Mouse (Mus musculus) right cerebral cortex, postnatal 14 days (tissue): ENCODE results near the gene Xntrpc.
"Not testable (repeated sequence)": the region's sequence is repeated elsewhere in the genome, so short reads cannot be mapped to it uniquely, and the experiment has no call there.

Experiments used
- DNase-seq: peaks from one replicate; pipeline ENCODE4 v3.0.0; 2022

Xntrpc gene

DNA sequence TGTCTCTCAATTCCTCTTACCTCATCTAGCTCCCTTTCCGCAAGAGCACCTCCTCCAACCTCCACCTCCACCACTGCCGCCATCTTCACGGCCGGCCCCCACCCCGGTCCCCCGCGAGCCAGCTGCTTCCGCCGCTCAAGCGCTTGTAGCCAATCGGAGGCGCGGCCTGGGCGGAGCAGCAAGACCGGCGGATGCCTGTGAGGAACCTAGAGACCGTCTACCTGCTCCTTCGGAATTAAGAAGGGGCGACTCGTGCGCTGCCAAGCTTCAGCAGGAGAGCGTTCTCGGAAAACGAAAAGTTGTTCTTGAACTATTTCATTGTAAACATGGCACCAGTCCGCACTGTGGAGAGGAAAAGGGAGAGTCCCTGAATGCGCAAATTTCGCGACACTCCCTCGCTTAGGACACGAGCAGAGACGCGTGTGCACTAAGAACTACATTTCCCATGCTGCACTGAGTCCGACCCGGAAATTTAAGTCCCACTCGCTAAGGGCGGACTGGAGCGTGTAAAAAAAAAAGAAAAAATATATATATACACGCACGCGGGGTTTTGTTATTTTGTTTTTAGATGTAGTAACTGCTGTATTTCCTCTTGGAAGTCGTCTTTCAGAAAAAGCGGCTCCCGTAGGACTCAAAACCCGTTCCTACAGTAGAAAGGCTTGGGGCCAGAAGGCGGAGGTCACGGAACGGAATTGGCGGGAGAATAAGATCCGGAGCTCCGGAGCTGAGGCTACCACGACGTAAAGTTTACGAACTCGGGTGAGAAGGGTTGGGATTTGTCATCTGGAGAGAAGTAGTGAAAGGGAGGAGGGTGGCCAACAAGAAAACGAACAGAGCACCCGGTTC lies at the start of gene Xntrpc, which contains the start of the genes Rnf121 and Xndc1:
TSS of gene Xntrpc (plus strand) at position 668 of the 846 bp plus-strand sequence.
TSS of gene Rnf121 (minus strand) at position 424 of the 846 bp plus-strand sequence.
TSS of gene Xndc1 (plus strand) at position 466 of the 846 bp plus-strand sequence.
- DNase-seq = peak; percentile 92

DNA sequence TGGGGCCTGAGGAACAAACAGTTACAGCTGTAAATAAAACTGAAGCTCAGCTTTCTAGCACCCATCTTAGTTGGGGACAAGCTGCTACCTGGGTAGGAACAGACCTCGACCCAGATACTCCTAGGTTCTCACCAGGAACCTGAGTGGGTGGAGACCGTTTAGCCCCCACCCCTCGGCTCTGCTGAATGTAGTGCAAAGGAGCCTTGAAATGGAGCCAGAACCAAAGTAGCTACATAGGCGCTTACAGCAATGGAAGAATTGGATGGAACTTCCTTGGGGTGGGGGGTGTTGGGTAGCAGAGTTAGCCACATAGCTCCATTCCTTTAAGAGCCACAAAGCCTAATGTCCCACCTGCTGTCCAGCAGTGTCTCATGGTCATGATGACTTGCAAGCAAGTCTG lies 48.6 kb upstream of the Xntrpc start:
- no peak for DNase-seq

DNA sequence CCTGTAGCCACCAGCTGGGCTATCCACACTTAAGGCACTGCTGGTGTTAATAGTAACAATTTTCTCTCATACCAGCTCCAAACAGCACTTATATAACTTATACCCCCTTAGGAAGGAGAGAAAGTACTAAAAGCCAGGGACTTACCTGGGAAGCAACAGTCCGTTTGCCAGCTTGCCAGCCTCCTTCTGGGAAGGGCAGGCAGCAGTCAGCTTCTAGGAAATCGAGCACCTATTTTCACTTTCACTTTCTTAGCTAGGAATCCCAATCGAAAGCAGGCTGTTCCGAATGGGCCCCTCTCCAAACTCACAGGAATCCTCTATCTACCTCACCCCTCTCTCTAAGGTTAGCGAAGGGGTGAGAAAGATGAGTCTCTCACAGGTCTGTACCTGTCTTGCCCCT lies 48.1 kb upstream of the Xntrpc start:
- no peak for DNase-seq

DNA sequence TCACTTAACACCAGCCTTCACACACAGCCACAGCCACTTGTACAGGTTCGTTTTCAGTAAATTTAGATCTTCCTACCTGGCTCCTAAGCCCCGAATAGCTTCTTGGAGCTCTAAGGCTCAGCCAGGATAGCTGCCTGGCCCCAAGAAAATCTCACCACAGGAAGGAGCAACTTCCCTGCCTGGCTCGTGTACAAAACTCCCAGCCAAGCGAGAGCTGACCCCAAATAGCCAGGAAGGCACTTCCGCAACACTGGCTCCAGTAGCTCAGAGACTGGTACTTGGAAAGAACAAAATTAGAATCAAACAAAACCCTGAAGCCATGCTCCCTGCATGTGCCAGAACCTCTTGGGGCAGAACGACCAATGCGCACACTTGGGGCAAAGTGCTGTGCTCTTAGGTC lies 47.5 kb upstream of the Xntrpc start:
- DNase-seq = no peak

DNA sequence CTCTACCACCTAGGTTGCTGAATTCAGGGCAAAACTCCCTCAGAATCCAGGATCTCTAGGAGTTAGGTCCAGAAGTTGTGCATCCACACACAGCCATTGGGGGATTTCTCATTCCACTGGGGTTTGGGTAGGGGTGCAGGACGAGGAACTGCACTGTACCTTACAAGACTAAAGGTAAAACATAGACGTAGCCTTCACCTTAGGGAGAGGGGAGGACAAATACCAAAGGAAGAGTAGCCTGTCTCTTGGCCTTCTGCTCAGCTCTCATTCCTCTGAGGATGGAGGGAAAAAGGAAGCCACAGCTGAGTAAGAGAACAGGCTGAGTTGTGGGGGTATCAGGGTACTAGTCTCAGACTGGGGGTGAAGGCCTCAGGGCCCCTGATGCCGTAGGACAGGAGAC lies 46.9 kb upstream of the Xntrpc start, which contains the start of gene Il18bp:
TSS of gene Il18bp (minus strand) at position 101 of the 400 bp plus-strand sequence.
- DNase-seq = no peak

DNA sequence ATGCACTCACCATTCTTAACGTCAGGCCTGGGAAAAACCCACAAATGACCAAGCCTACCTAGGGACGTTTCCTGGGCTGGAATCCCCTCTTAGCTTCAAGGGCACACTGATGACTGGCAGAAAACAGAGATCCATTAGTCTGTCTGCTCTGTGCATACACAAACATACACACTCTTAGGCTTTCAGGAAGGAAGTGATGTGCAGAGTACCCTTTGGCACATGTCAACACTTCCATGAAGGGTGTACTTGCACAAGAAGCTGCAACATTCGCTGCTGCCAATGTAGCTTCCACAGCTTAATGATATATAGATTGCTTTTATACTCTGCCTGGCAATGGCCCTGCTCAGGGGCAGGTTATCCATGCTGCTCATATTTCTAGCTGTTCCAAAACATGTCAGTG lies 46.2 kb upstream of the Xntrpc start:
- no peak for DNase-seq

DNA sequence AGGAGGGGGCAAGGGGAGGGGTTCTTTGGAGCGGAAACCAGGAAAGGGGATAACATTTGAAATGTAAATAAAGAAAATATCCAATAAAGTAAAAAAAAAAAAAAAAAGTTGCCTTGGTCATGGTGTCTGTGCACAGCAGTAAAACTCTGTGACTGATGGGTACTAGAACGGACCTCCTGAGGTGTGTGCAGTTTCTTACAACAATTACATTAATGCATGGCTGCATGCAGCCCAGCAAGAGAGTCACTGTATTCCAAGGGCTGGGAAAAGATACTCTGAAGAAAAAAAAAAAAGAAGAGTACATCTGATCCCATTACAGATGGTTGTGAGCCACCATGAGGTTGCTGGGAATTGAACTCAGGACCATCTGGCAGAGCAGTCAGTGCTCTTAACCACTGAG lies 44.6 kb upstream of the Xntrpc start:
- not testable (repeated sequence) for DNase-seq

DNA sequence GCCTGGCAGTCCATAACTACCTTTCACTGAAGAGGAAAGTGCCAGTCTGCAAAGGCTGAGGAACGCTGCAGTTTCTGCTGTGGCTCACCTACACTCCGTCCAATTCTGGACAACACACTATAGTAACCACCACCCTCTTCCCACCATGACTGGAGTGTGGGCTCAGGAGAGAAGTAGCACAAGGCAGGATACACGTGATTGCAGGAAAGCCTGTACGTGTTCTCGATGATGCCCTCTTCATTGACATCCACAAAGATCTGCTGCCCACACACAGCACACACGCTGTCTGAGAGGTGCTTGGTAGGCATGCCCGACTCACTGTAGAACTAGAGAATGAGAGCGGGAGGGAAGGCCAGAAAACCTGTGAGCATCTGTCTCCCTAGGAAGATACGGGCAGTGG lies 41.7 kb upstream of the Xntrpc start:
- no peak for DNase-seq

DNA sequence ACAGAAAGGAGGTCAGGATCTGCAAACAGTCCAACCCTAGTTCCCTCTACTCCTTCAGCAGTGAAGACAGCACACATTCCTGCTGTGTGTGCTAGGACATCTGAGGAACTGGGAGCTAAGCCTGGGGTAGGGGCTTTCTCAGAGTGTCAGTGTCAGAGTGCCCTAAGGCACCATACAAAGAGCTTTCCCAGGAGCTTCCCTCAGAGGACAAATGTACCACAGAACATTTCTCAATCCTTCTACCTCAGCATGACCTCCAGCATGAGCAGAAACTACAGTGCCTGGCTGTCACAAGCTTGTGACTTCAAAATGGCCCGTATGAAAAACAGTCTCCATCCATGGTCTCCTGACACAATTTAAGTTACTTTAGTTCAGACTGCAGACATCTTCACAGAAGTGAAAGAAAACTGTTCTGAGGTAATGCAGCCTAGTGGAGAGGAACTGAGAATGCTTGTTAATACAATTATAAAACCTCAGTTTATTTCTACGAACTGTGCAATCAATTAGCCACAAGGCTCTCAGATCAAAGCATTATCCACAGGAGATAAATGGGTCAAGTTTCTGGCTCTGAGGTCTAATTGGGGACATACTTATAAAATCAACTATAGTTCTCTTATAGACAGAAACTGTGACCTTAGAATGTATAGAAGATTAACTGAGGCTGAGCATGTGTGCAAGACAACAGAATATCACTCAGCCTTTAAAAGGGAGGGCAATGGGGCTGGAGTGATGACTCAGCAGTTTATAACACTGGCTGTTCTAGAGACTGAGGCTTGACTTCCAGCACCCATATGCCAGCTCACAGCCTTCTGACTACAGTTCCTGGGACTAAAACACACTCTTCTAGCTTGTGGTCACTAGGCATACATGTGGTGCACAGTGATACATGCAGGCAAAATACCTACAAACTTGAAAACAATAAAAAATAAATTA lies 40.1 kb upstream of the Xntrpc start:
- no peak for DNase-seq

DNA sequence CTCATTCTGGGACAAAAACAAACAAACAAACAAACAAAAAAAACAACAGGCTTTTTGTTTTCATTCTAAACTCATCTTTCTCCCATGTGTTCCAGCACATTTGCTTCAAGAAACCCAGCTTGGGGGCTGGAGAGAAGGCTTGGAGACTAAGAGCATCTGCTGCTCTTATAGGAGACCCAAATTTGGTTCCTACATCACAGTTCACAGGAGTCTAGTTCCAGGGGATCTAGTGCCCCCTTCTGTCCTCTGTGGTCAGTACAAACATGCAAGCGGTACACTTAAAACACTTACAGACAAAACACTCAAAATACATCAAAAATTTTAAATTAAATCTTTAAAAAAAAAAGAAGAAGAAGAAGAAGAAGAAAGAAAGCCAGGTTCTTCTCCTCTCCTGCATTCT lies 30.6 kb upstream of the Xntrpc start:
- no peak for DNase-seq

DNA sequence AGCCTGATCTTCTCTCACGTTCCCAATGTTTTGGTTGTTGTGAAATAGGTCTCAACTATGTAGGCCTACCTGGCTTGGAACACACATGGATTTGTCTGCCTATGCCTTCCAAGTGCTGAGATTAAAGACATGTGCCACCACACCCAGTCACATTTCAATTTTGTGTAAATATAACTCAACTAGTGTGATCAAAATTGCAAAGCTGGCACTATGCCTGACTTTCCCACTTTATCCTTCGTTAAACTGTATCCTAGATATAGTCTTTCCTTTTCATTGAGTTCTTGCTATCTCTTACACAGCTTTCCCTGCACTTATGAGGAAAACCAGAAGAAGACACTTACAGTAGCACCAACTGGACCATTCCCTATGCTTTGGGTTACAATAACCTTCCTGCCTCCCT lies 30.0 kb upstream of the Xntrpc start:
- peak; percentile 30 for DNase-seq

DNA sequence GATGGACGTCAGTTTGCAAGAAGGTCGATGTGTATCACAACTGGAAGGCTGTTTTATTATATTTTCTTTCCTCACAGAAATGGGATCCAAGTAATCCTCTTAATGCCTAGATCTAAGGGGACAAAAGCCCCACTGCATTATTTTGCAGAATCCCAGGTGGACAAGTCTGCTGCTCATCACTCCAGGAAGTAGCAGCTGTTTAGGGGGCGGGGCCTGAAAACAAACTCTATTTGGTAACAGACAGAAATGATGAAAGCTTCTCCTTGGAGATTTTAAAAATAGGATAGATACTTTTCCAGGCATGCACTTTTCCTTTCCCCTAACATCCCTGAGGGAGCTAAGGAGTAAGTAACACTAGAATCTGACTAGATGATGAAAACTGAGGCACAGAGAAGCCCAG lies 28.2 kb upstream of the Xntrpc start:
- DNase-seq = no peak

DNA sequence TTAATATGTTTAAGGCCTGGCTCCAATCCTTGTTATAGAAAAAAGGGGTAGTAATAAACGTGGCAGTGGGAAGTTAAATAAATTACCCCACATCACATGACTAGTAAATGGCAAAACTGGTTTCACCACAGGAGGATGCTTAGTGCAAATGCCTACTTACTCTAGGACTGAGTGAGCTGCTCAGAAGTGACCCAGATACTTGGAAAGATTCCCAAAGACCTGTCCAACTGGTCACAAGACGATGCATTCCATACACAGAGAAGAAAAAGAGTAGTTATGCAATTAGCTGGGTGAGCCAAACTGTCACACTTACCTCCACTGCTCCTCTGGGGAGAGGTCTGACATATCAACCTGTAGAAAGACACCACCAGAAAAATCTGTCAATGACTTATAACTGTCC lies 23.2 kb upstream of the Xntrpc start:
- DNase-seq = no peak

DNA sequence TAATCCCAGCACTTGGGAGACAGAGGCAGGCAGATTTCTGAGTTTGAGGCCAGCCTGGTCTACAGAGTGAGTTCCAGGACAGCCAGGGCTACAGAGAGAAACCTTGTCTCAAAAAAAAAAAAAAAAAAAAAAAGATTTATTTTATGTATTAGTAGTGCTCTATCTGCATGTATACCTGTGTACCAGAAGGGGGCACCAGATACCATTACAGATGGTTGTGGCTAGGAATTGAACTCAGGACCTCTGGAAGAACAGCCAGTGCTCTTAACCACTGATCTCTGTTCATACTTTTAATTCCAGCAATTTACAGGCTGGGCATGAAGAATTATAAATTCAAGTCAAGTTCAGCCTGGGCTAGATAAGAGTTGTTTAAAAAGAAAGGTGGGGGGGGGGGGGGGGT lies 17.0 kb upstream of the Xntrpc start:
- not testable (repeated sequence) for DNase-seq

DNA sequence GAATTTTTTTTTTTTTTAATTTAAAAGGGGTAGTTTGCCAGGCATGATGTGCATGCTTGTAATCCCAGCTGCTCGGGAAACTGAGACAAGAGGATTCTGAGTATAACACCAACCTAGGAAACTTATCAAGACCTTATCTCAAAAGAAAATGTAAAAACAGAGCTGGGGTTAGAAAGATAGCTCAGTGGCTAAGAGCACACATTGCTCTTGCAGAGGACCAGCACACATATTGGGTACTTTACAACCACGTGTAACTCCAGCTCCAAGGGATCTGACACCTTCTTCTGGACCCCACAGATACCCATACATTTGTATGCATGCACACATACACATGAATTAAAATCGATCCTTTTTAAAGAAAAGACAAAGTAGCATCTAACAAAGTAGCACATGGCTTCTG lies 4.2 kb upstream of the Xntrpc start:
- DNase-seq = no peak

DNA sequence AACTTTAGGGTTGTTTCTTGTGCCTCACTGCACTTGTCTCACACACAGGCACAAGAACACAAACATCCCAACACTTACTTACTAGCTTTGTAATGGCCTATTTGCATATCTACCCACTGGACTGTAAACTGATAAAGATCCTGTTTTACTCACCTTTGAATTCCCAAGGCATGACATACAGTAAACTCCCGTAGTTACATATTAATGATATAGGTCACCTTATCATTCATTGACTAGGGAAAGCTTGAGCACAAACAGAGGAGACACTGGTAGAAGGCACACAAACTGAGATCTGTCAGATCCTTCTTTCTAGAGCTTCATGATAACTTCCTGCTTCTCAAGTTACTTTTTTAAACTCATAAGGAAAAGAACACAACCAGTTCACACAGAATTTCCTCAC lies 3.3 kb upstream of the Xntrpc start:
- DNase-seq = no peak

DNA sequence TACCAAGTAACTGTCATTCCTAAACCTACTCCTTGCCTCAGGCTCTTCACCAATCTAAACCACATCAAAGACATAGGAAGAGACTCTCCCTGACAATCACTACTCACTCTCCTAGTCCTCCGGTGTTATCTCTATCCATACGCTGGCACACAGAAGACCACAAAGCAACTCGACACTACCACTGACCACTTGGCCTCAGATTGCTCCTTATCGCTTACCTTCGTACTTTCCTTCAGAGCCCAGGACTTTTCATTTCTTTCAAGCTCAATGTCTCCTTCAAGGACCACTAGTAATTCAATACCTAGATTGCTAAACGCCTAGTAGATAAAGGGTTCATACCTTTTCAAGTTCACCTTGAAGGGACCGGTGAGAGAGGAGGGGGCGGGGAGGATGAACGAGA lies 1.6 kb upstream of the Xntrpc start:
- no peak for DNase-seq

DNA sequence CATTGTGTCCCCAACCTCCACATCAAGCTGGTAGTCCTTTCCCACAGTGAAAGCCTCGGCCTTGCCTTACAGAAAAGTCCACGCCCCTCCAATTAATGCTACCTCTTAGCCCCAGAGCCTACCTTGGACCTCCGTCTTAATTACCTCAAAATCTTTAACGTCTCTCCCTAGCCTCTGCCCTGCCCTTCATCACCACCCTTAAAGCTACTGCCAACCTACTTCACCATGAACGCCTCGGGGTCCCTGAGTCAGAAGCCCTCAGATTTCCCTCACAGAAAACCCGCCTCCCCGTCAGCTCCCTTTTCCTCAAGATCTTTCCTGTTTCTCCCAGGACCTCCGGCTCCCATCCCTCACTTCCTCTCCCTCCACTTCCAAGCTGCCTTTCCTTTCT lies 863 bp upstream of the Xntrpc start:
- DNase-seq = no peak

DNA sequence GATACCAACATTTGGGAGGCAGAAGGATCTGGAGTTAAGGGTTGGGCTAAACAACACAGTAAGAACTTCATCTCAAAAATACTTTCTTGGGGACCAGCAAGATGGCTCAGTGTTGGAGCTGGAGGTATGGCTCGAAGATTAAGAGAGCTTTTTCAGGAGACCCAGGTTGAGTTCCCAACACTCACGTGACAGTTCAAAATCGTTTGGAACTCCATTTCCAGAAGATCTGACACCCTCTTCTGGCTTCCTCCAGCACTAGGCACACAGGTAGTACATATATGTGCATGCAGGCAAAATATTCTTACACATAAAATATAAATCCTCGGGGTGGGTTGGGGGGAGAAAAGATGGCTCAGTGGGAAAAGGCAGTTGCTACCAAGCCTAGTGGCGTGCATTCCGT lies 850 bp downstream of the Xntrpc start:
- no peak for DNase-seq

DNA sequence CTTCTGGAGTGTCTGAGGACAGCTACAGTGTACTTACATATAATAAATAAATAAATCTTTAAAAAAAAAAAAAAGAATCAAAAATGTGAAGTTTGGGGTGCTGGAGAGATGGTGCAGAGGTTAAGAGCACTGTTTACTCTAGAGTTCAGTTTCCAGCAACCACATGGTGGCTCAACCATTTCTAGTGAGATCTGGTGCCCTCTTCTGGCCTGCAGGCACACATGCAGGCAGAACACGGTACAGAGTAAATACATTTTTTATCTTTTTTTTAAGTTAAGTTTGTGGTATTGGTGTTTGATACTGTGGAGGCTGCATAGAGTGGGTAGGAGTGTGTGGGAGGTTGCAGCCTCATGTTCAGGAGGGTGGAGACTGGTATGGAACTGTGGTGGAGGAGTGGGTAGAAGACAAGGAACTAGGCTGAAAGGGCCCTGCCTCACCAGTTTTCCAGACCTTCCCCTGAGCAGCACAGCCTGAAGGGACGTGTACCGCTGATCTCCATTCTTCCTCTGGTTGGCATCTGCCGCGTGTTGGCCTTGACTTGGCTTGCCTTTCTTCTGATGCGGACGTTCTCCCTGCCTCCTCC lies 11.3 kb downstream of the Xntrpc start:
- no peak for DNase-seq

DNA sequence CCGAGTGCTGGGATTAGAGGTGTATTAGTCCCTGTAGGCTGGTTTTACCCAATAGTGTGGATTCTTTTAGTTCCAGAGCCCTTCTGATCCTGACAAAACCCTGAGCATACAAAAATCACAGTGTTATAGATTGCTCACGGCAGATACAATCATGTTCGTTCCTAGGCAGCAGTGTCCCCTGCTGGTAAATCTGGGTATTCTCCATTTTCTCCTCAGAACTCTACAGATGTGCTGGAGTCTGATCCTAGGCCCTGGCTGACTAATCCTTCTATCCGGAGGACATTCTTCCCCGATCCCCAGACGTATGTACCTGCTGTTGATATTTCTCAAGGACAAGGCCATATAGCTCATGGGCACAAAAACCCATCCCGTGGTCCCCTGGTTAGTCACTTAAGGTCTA lies 13.0 kb downstream of the Xntrpc start:
- DNase-seq = no peak

DNA sequence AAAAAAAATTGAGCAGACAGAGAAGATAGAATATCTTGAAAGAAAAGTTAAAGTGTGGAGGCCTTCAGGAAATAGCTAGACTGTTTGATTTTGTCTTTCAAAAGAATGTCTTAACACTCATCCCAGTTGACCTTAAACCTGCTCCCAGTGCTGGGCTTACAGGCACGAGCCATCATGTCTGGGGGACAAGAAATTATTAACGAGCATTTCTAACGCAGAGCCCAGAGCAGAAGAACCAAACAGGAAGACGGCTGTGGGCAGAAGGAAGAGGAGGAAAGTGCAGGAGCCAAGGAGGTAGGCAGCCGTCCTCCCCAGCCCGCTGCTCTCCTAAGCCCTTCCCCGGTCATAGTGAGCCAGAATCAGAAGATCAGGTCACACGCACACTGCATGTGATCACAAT lies 14.8 kb downstream of the Xntrpc start:
- DNase-seq = no peak

DNA sequence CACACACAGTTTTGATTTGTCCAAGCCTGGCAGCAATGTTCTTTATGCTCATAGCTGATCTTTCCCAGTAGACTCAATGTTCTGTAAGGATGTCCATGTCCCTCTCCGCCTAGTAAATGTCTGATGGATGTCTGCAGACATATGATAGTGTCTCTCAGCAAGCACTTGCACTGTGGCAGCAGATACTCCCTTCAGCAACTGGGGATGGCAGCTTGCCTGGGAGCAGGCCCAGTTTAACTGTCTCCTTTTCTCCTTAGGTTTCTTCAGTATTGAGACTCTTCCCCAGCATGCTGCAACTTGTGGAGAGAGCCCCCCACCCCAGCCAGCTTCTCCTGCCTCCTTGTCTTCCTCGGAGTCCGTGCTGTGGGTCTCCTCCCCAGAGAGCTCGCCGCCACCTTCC lies 16.3 kb downstream of the Xntrpc start:
- no peak for DNase-seq
